Mouse (Mus musculus): ENCODE results near the gene Cacnb4.

Gene Cacnb4

DNA sequence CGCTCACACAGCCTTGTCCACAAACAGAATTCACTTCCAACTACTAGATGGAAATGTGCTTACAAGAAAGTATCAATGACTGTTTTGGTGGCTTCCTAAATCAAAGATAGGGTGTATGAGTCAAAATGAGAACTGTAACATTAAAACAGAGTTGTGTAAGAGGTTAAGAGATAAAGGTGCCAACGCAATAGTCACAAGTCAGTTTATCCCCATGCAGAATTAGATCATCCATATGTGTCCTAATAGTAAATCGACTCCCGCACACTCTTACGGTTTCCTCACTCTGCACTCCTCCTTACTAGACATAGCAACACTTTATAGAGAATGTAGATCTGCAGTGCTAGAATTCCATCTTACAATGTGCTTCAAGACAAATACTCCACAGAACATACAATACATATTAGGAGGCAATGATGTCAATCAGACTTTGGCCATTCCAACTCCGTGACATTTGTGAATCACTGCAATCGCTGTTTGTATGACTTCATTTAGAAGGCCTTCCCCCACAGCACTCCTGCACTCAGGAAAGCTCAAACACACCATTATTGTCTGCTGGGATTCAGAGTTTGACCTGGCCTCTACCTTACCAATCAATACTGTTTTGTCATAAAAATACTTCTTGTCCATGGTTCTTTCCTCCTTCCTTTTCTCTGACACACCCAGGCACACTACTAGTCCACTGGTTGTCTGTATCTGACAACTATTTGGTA, 256.5 kb downstream of the Cacnb4 start:
- no peak for DNase-seq

DNA sequence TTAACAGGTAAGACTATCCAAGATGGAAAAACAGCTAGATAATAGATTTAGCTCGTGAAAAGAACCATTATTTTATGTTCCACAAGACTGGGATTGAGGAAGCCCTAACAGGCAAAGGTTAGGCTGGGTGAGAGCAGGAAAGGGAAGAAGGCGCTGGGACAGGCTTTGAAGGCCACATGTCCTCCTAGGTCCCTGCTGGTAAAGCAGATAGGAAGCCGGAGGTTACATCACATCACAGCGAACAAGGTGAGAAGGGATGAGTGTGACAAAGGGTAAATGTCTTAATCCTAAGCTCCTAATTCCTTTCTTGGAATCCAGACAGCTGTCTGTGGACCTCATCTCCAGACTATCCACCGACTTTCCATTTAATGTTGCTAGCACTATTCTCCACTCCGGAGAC, 257.3 kb downstream of the Cacnb4 start:
- DNase-seq = peak; percentile 29

DNA sequence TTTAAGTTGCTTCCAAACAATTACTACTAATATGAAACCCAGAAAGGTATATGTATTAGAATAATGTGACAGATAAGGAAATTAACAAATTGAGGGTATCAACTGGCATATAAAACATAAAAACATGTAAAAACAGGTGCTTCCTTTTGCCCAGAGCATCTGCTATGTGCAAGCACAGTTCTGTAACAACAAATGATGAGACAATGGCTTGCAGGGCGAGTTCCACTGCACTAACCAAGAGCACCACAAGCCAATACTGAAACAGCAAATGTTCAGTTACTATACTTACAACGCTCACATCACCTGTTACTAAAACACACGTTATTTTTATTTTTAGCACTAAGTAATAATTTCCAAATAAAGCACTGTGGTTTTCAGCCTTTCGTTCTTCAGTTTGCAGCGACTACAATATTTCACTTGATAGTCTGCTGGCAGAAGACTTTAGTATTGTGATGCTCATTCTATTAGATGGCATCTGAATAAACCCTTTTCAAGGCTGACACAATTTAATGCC, 264.1 kb downstream of the Cacnb4 start:
- DNase-seq = no peak

DNA sequence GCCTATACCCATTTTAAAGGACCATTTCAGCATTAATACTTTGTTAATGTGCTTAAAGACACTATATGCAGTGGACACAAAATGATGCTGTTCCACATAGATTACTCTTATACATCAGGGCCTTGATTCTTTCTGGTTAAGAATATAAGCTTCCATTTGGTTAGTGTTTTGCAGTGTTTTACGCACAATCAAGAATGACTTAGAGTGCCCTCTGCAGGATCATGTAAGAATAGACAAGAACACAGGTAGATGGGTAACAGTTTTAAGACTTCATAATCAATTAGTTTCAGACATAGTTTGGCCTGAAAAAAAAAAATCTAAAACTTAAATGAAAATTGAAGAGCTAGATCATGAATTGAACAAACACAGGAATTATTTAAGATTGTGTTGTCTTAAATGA, 270.2 kb downstream of the Cacnb4 start:
- no peak for DNase-seq

DNA sequence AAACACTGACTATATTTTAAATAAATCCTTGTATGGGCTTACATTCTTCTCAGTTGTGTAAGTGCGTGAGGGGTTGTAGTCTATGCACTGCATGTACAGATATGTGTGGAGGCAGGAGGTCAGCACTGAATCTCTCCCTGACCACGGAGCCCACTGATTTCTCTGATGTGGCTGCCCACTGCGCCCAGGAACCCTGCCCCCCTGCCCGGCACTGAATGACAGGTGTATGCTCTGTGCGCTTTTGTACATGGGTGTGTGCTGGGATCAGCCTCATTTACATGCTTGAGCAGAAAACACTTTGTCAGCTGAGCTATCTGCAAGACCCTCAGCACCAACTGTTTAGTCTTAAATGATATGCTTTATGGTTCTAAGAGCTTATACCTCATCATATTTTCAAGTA, 271.4 kb downstream of the Cacnb4 start:
- DNase-seq = no peak

DNA sequence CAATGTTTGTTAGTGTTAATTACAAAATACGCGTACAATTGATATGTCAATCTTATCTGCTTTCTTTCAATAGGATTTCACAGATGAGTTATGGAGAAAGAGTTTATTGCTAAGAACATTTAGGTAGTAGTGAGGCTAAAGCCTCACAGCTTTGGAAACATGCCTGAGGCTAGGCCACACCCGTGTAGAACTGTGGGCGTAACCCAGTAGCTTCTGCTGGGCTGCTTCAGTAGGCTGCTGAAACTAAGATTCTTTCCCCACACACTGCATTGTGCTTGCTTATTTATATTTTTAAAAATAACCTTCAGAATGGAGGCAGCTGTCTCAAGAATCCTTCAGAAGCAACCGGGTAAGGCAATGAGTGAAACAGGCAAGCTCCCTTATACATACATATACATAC, 282.1 kb downstream of the Cacnb4 start:
- no peak for DNase-seq

DNA sequence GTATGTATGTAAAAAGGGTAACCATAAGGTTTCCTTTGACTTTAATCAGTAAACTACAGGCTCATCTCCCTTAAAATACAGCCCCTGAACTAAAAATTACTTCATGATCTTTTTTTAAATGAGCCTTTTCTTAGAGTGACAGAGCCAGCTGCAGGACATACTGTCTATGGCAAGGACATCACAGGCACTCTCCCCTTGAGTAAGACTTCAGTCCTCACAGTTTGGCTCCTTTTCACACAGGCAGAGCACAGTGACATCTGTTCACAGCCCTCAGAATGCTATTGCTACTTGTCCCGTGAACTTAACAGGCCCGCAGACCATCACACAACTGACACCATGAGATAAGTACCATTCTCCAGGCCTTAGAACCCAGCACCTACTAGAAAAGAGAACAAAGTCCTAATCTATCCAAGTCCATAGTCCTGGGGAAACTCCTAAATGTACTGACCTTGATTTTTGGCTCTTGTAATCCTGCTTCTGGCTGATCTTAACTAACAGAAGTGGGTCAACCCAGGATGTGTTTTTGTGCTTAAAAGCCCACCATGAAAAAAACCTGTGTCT, 286.1 kb downstream of the Cacnb4 start:
- DNase-seq = no peak

DNA sequence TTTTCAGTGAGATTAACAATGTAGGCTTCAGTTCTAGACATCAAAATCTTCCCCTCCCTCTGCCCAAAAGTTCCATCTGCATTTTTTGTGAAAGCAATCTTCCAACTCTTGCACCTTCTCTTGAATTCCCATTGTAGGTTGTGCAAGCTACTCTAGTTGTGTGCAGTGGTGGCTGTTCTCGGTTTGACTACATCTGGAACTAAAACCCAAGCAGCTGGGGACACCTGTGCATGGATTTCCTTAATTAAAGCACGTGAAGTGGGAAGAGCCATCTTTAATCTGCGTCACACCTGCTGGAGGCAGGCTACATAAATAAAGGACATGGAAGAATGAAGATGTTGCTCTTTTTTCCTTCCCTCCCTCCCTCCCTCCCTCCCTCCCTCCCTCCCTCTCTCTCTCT, 286.7 kb downstream of the Cacnb4 start:
- no peak for DNase-seq

DNA sequence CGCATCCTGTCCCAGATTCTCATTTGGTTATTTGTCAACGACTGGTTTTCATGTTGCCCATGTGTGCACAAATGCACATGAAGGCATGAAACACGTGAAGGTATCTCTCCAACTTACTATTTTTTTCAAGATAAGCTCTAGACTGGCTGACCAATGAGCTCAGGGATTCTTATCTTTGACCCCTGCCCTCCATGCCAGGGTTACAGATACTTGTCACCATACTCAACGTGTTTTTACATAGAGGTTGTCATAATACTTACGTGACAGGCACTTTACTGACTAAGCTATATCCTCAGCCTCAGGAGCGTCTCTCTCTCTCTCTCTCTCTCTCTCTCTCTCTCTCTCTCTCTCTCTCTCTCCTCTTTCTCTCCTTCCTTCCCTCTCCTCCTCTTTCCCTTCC, 290.2 kb downstream of the Cacnb4 start:
- DNase-seq = no peak

DNA sequence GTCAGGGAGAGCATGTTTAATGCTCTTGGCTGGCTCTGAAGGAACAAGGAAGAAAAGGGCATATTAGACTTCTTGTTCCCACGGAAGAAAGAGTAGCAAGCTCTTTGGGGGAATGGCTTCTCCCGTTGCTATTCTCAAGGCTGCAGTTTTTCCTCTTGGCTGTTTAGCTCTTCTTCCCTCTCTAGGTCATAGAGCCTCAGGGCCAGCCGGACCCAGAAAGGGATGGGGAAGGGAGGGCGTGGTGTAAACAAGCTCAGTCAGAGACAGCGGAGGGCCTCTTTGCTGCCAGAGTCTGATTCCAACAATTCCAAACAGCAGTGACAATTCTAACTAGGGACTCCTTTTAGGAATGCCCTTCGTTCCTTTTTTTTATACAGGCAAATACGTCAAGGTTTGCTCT, 290.6 kb downstream of the Cacnb4 start:
- no peak for DNase-seq

DNA sequence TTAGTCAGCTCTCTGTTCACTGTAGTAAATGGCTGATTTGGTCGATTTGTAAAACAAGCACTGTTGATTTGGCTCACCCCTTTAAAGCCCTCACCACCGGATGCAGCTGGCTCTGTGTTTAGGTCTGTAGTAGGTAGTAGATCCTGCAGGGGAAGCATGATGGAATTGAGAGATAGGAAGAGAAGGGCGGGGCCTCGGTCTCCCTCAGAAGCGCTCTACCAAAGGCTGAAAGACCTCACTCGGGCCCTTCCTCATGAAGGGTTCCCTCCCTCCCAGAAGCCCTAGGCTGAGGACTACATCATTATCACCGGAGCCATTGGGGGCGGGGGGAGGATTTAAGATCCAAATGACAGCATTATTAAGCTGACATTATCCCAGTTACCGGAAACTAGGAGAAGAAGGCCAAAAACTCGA, 297.8 kb downstream of the Cacnb4 start:
- DNase-seq = no peak

DNA sequence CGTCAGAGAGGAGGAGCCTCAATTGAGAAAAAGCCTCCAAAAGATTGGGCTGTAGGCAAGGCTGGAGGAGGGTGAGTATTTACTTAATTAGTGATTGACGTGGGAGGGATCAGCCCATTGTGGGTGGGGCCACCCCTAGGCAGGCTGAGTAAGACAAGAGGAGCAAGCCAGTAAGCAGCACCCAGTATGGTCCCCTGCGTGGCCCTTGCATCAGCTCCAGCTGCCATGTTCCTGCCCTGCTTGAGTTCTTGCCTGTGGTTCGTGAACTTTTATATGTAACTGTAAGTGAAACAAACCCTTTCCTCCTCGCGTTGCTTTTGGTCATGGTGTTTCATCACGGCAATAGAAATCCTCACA, 298.2 kb downstream of the Cacnb4 start, which contains the start of gene Neb:
Gene Neb (minus strand): TSS at position 27 of the 357 bp plus-strand sequence.
- no peak for DNase-seq
